Mouse (Mus musculus): ENCODE measurements around the gene Prdm16. TPM values are rescaled to one million over a fixed set of nuclear protein-coding genes. Genes with fewer than 3 reads are reported as not detected.

Prdm16 gene
- total and polyA plus RNA-seq, 3 experiments: not detected

DNA sequence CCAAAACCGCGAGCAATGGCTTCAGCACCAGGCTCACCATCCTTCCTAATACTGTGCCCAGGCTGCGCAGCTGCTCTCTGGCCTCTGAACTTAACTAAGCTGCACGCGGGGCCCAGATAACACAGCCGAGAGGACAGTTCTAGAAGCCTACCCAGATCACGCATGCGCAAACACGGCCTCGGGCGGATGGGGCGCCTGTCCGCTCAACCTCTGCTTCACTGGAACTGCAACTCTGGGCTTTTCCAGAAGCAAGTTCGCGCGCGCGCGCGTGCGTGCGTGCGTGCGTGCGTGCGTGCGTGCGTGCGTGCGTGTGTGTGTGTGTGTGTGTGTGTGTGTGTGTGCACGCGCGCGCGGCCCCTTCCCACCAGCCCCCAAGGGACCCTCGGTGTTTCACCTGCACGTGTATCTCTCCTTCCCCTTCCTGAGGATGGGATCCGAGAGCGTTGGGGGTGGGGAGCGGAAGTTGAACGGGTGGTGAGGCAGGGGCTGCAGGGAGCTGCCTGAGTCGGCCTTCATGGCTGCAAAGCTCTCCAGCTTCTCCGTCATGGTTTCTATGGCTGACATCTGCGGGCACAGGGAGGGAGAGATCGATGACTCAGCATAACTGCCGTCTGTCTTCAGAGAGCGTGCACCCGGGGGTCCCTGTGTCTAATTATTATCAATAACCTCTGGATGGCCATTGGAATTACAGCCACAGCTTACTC, 301.8 kb downstream of the Prdm16 start:
- H3K27ac ChIP-seq (ENCODE audit: insufficient read depth, low read depth): no peak overlapping the region
- dilution Hi-C loops (cut with MboI; ENCODE audit: extremely low pct_ligation_motif_present, extremely low pct_unique_long_range_greater_than_20kb, low sequenced_read_pairs) (no loop called here), in situ Hi-C loops (cut with MboI; ENCODE audit: low pct_ligation_motif_present, low pct_unique_long_range_greater_than_20kb, low sequenced_read_pairs) (no loop called here)
- H3K79me2 ChIP-seq (replicated peaks; ENCODE audit: control insufficient read depth, extremely low read depth, insufficient read depth, poor library complexity, severe bottlenecking): no peaks in the 10 kb centered on the region
- no peaks in the 10 kb centered on the region for H3K27me3 ChIP-seq (replicated peaks)
- no peak overlapping the region for H3K4me2 ChIP-seq (ENCODE audit: insufficient read depth, low read depth, poor library complexity, severe bottlenecking)
- TF ChIP-seq NELFE (IDR thresholded peaks at IDR 0.05; ENCODE audit: low read depth, low read length) (no peak), JUN (IDR thresholded peaks at IDR 0.05; ENCODE audit: insufficient read depth, low read depth, low read length) (no peak), TCF12 (IDR thresholded peaks at IDR 0.05; ENCODE audit: low read depth, low read length) (no peak), EP300 (IDR thresholded peaks at IDR 0.05; ENCODE audit: low read length) (no peak), ZMIZ1 (IDR thresholded peaks at IDR 0.05; ENCODE audit: low read depth, low read length) (no peak), E2F4 (IDR thresholded peaks at IDR 0.05; ENCODE audit: insufficient replicate concordance, low read depth, low read length) (no peak), NRF1 (IDR thresholded peaks at IDR 0.05; ENCODE audit: low read depth, low read length) (no peak), PAX5 (IDR thresholded peaks at IDR 0.05; ENCODE audit: low read length) (no peak), CTCF (conservative IDR thresholded peaks at IDR 0.05 in 1 of 2, IDR thresholded peaks at IDR 0.05 in 1 of 2; ENCODE audit: low read depth in 2 of 2, low read length in 2 of 2) (no peak), TBP (conservative IDR thresholded peaks at IDR 0.05; ENCODE audit: low read depth, low read length) (no peak), POLR2A (IDR thresholded peaks at IDR 0.05; ENCODE audit: low read depth, low read length) (no peak), KAT2A (IDR thresholded peaks at IDR 0.05; ENCODE audit: insufficient replicate concordance, low read length) (no peak), BHLHE40 (IDR thresholded peaks at IDR 0.05; ENCODE audit: low read depth, low read length) (no peak), MAX (IDR thresholded peaks at IDR 0.05; ENCODE audit: low read length) (no peak), ZNF384 (IDR thresholded peaks at IDR 0.05; ENCODE audit: low read depth, low read length) (no peak), RCOR1 (conservative IDR thresholded peaks at IDR 0.05; ENCODE audit: low read depth, low read length) (no peak)
- peaks cover 97% of the 10 kb centered on the region for H3K9me3 ChIP-seq (replicated peaks; ENCODE audit: low read length)
- no peaks in the 10 kb centered on the region for H3K36me3 ChIP-seq (replicated peaks in 1 of 2; ENCODE audit: control insufficient read depth in 1 of 2, insufficient read depth in 1 of 2, low read length in 1 of 2)
- no peak for DNase-seq (ENCODE audit: extremely low read depth)
- no peak overlapping the region for H3K4me3 ChIP-seq (replicated peaks in 1 of 3; ENCODE audit: low read depth in 2 of 3, low read length in 2 of 3, poor library complexity in 1 of 3)
- no peaks in the 10 kb centered on the region for H3K4me1 ChIP-seq (ENCODE audit: control insufficient read depth in 1 of 2, insufficient read depth in 2 of 2)
- no peak overlapping the region for H3K9ac ChIP-seq (ENCODE audit: insufficient read depth, low read depth)

DNA sequence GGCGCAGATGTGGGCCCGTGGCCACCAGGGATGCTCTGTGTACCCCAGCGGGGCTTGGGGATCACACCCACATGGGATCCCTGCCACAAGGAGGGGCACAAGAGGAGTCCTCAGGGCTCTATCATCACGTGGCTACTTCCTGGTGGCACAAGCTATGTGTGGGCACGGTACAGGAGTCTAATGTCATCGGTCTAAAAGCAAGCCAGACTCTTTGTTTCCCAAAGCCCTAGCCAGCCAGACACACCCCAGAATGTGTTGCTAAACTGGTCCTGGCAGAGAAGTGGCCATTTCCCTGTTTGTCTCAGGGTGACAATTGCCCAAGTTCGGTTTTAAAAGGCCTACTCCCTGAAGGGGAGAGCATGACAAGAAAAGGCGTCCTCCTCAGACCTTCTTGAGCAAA, 303.4 kb downstream of the Prdm16 start:
- no peaks in the 10 kb centered on the region for H3K27me3 ChIP-seq (replicated peaks)
- TF ChIP-seq MXI1 (IDR thresholded peaks at IDR 0.05; ENCODE audit: low read depth, low read length) (no peak), ZKSCAN1 (IDR thresholded peaks at IDR 0.05; ENCODE audit: borderline replicate concordance, low read depth, low read length) (no peak), RAD21 (IDR thresholded peaks at IDR 0.05; ENCODE audit: low read depth, low read length) (no peak), NELFE (IDR thresholded peaks at IDR 0.05; ENCODE audit: low read depth, low read length) (no peak), JUND (conservative IDR thresholded peaks at IDR 0.05; ENCODE audit: low read depth, low read length) (no peak), RCOR1 (conservative IDR thresholded peaks at IDR 0.05; ENCODE audit: low read depth, low read length) (no peak), TCF12 (IDR thresholded peaks at IDR 0.05; ENCODE audit: low read depth, low read length) (no peak), POLR2A (IDR thresholded peaks at IDR 0.05; ENCODE audit: low read depth, low read length) (no peak), POLR2AphosphoS2 (IDR thresholded peaks at IDR 0.05; ENCODE audit: low read depth, low read length) (no peak), ETS1 (conservative IDR thresholded peaks at IDR 0.05; ENCODE audit: low read depth, low read length) (no peak), USF1 (IDR thresholded peaks at IDR 0.05; ENCODE audit: low read depth, low read length) (no peak), ZNF384 (IDR thresholded peaks at IDR 0.05; ENCODE audit: low read depth, low read length) (no peak), E2F4 (IDR thresholded peaks at IDR 0.05; ENCODE audit: insufficient replicate concordance, low read depth, low read length) (no peak), MEF2A (IDR thresholded peaks at IDR 0.05; ENCODE audit: borderline replicate concordance, low read depth, low read length) (no peak)
- peaks cover 97% of the 10 kb centered on the region for H3K9me3 ChIP-seq (replicated peaks; ENCODE audit: low read length)
- H3K4me2 ChIP-seq (ENCODE audit: insufficient read depth, low read depth, poor library complexity, severe bottlenecking): no peak overlapping the region
- in situ Hi-C loops (cut with MboI; ENCODE audit: low pct_ligation_motif_present, low pct_unique_long_range_greater_than_20kb, low sequenced_read_pairs): no loop called here
- no peaks in the 10 kb centered on the region for H3K36me3 ChIP-seq (replicated peaks in 1 of 2; ENCODE audit: control insufficient read depth in 1 of 2, insufficient read depth in 1 of 2, low read length in 1 of 2)
- dilution Hi-C loops (cut with MboI; ENCODE audit: extremely low pct_ligation_motif_present, extremely low pct_unique_long_range_greater_than_20kb, low sequenced_read_pairs): no loop called here
- DNase-seq (ENCODE audit: extremely low read depth): no peak
- H3K4me1 ChIP-seq (ENCODE audit: control insufficient read depth in 1 of 2, insufficient read depth in 2 of 2): no peaks in the 10 kb centered on the region
- no peaks in the 10 kb centered on the region for H3K79me2 ChIP-seq (replicated peaks; ENCODE audit: control insufficient read depth, extremely low read depth, insufficient read depth, poor library complexity, severe bottlenecking)
- no peak overlapping the region for H3K27ac ChIP-seq (ENCODE audit: insufficient read depth, low read depth)
- H3K9ac ChIP-seq (ENCODE audit: insufficient read depth, low read depth): no peak overlapping the region
- H3K4me3 ChIP-seq (replicated peaks in 1 of 3; ENCODE audit: low read depth in 2 of 3, low read length in 2 of 3, poor library complexity in 1 of 3): no peak overlapping the region
